Mouse (Mus musculus): ENCODE results near the gene Rrp36. TPM values are rescaled to one million over a fixed set of nuclear protein-coding genes. Genes with fewer than 3 reads are reported as not detected.

Gene Rrp36
- polyA plus RNA-seq, 1 experiment from 2014 or later, result 51.8 TPM

DNA sequence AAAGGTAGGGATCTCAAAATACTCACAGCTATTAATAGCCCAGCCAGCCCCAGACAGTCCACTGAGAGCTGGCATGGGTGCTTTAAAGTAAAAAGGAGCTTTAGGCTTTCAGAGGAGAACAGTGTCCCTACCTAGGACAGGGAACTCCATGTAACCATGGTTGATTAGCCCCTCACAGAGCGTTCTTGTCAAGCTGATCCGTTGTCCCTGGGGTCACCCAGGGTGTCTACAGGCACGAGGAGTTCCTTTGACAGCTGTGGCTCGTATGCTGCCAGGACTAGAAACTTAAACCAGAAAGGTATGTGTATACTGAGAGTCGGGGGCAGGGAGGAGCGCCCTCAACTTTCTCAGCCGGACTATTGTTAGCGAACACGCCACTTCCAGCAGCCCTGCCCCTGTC lies 4.8 kb upstream of the Rrp36 start:
- Histone ChIP-seq H3K27ac (ENCODE audit: low read length) (no peak overlapping the region), H3K4me2 (ENCODE audit: low read length) (peak overlapping the region; percentile 77; the same call in 1 of the 2 replicates), H3K36me3 (ENCODE audit: control insufficient read depth, insufficient read depth, low read length) (peaks cover 31% of the 10 kb centered on the region), H3K4me1 (ENCODE audit: control insufficient read depth, insufficient read depth, low read length) (peaks cover 32% of the 10 kb centered on the region), H3K9ac (ENCODE audit: low read depth, low read length) (no peak overlapping the region), H3K9me3 (replicated peaks; ENCODE audit: control insufficient read depth, low read length, poor library complexity, severe bottlenecking) (no peaks in the 10 kb centered on the region), H3K27me3 (ENCODE audit: control insufficient read depth, insufficient read depth, low read depth, low read length) (no peaks in the 10 kb centered on the region), H3K4me3 (ENCODE audit: low read depth, low read length) (no peak overlapping the region)
- ATAC-seq, result no peak
- WGBS, result 66% methylated on average over 9 of the region's 9 CpGs

DNA sequence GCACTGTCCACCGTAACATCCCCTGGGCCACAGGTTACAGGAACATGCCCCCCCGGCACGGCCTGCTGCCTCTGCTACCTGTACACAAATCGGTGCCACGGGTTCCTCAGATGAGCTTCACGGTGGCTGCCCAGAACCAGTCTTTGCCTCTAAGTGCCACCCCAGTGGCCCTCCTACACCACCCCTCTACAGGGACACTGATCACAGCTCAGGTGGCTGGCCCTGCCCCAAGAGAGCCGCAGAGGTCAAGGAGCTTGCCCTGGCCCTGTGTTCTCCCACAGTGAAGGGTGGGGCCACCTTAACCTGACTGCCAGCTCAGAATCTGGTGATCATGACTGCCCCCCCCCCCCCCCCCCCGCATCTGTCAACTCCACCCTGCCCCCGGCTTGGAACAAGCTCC lies 4.3 kb upstream of the Rrp36 start, which contains the start of gene Mea1:
Mea1 (plus strand) TSS at position 378 of the 400 bp plus-strand sequence.
- no peaks in the 10 kb centered on the region for H3K9me3 ChIP-seq (replicated peaks; ENCODE audit: control insufficient read depth, low read length, poor library complexity, severe bottlenecking)
- ATAC-seq, result no peak
- WGBS, result 88% methylated on average over 8 of the region's 9 CpGs
- H3K27me3 ChIP-seq (ENCODE audit: control insufficient read depth, insufficient read depth, low read depth, low read length), result no peaks in the 10 kb centered on the region
- H3K4me1 ChIP-seq (ENCODE audit: control insufficient read depth, insufficient read depth, low read length), result peaks cover 35% of the 10 kb centered on the region
- H3K36me3 ChIP-seq (ENCODE audit: control insufficient read depth, insufficient read depth, low read length), result peaks cover 26% of the 10 kb centered on the region
- peak within 1 kb of the TSS; percentile 75 for H3K4me3 ChIP-seq (ENCODE audit: low read depth, low read length)
- H3K4me2 ChIP-seq (ENCODE audit: low read length), result peak within 1 kb of the TSS; percentile 77
- H3K27ac ChIP-seq (ENCODE audit: low read length), result no peak within 1 kb of the TSS
- peak within 1 kb of the TSS; percentile 82 for H3K9ac ChIP-seq (ENCODE audit: low read depth, low read length)

DNA sequence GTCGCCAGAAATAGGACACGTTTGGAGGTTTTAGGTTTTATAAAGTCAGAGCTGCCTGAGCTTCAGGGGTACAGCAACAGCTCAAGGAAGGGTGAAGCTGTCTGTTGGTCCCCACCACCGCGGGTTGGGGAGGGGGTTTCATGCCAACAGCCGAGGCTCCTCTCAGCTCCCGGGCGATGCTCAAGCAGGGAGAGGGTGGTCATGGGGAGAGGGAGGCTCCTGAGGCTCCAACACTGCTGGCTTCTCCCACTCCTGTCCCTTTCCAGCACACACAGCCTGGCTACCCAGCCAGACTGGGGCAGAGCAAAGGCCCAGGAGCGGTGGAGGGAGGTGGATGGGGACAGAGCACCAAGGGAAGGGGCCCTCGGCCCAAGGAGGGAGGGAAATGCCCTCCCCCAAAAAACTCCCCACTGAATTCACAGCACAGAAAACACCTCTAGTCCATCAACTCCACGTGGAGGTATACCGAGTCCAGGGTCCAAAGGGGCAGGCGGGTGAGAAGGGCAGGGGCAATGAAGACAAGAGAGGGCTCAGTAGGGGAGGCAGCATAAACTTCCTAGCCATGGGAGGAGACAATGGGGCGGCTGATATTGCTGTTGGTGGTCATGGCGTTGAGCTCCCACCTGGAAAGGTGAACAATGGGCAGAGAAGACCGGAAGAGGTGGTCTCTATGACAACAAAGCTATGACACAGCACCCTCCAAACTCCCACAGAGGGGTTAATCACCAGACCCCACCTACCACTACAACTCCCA lies 555 bp upstream of the Rrp36 start:
- Histone ChIP-seq H3K36me3 (ENCODE audit: control insufficient read depth, insufficient read depth, low read length) (peaks cover 27% of the 10 kb centered on the region), H3K9ac (ENCODE audit: low read depth, low read length) (peak overlapping the region; percentile 60), H3K4me1 (ENCODE audit: control insufficient read depth, insufficient read depth, low read length) (peaks cover 32% of the 10 kb centered on the region), H3K9me3 (replicated peaks; ENCODE audit: control insufficient read depth, low read length, poor library complexity, severe bottlenecking) (no peaks in the 10 kb centered on the region), H3K4me2 (ENCODE audit: low read length) (peak overlapping the region; percentile 89), H3K27me3 (ENCODE audit: control insufficient read depth, insufficient read depth, low read depth, low read length) (no peaks in the 10 kb centered on the region), H3K27ac (ENCODE audit: low read length) (peak overlapping the region; percentile 72), H3K4me3 (ENCODE audit: low read depth, low read length) (peak overlapping the region; percentile 88)
- WGBS, result 17% methylated on average over 14 of the region's 15 CpGs
- peak; percentile 46 for ATAC-seq

GRCm38 (mm10) chr17:46669911-46670310 lies 4.2 kb downstream of the Rrp36 start:
- H3K27me3 ChIP-seq (ENCODE audit: control insufficient read depth, insufficient read depth, low read depth, low read length), result no peaks in the 10 kb centered on the region
- no peak overlapping the region for H3K27ac ChIP-seq (ENCODE audit: low read length)
- no peak overlapping the region for H3K4me3 ChIP-seq (ENCODE audit: low read depth, low read length)
- peaks cover 18% of the 10 kb centered on the region for H3K4me1 ChIP-seq (ENCODE audit: control insufficient read depth, insufficient read depth, low read length)
- WGBS, result 98% methylated on average over 10 of the region's 10 CpGs
- H3K9ac ChIP-seq (ENCODE audit: low read depth, low read length), result no peak overlapping the region
- peaks cover 31% of the 10 kb centered on the region for H3K36me3 ChIP-seq (ENCODE audit: control insufficient read depth, insufficient read depth, low read length)
- no peak for ATAC-seq
- no peaks in the 10 kb centered on the region for H3K9me3 ChIP-seq (replicated peaks; ENCODE audit: control insufficient read depth, low read length, poor library complexity, severe bottlenecking)
- no peak overlapping the region for H3K4me2 ChIP-seq (ENCODE audit: low read length)

DNA sequence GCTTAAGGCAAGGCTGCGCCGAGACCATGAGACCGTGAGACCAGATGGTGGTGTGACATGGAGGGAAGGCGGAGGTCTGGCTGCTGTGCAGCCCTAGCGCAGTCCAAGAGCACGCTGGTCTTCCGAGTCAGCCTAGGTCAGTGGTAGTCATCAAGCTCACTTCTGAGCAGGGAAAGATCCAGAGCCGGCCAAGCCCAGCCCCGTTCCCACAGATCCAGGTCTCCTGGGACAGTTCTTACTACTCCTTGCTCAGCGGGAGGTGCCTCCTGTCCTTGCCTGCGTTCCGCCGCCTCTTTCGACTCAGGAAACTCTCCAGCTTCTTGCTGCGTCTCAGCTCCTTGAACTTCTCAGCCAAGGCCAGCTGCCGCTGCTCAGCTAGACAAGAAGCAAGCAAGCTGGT lies 6.4 kb downstream of the Rrp36 start:
- Histone ChIP-seq H3K4me1 (ENCODE audit: control insufficient read depth, insufficient read depth, low read length) (peaks cover under 1% of the 10 kb centered on the region), H3K4me3 (ENCODE audit: low read depth, low read length) (no peak overlapping the region), H3K27ac (ENCODE audit: low read length) (no peak overlapping the region), H3K36me3 (ENCODE audit: control insufficient read depth, insufficient read depth, low read length) (peaks cover 46% of the 10 kb centered on the region), H3K9ac (ENCODE audit: low read depth, low read length) (no peak overlapping the region), H3K9me3 (replicated peaks; ENCODE audit: control insufficient read depth, low read length, poor library complexity, severe bottlenecking) (no peaks in the 10 kb centered on the region), H3K4me2 (ENCODE audit: low read length) (no peak overlapping the region), H3K27me3 (ENCODE audit: control insufficient read depth, insufficient read depth, low read depth, low read length) (no peaks in the 10 kb centered on the region)
- ATAC-seq, result no peak
- WGBS, result 95% methylated on average over 16 of the region's 16 CpGs

GRCm38 (mm10) chr17:46662730-46663129 lies 11.4 kb downstream of the Rrp36 start:
- no peaks in the 10 kb centered on the region for H3K27me3 ChIP-seq (ENCODE audit: control insufficient read depth, insufficient read depth, low read depth, low read length)
- H3K27ac ChIP-seq (ENCODE audit: low read length), result no peak overlapping the region
- H3K9ac ChIP-seq (ENCODE audit: low read depth, low read length), result no peak overlapping the region
- no peak overlapping the region for H3K4me2 ChIP-seq (ENCODE audit: low read length)
- H3K4me3 ChIP-seq (ENCODE audit: low read depth, low read length), result no peak overlapping the region
- H3K4me1 ChIP-seq (ENCODE audit: control insufficient read depth, insufficient read depth, low read length), result no peaks in the 10 kb centered on the region
- H3K36me3 ChIP-seq (ENCODE audit: control insufficient read depth, insufficient read depth, low read length), result peaks cover 63% of the 10 kb centered on the region
- ATAC-seq, result no peak
- no peaks in the 10 kb centered on the region for H3K9me3 ChIP-seq (replicated peaks; ENCODE audit: control insufficient read depth, low read length, poor library complexity, severe bottlenecking)
- 95% methylated on average over 5 of the region's 5 CpGs for WGBS

DNA sequence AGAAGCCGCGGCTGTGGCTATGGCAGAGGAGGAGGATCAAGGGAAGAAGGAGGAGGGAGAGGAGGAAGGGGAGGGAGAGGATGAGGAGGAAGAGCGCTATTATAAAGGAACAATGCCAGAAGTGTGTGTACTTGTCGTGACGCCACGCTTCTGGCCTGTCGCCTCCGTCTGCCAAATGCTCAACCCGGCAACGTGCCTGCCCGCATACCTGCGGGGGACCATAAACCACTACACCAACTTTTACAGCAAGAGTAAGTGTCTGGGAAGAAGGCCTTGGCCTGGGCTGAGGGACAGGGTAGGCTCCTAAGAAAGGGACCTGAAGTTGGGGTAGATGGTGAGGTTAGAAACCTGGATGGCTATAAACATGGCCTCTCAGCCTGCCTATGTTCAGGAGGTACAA lies 12.2 kb downstream of the Rrp36 start:
- Histone ChIP-seq H3K4me2 (ENCODE audit: low read length) (no peak overlapping the region), H3K4me3 (ENCODE audit: low read depth, low read length) (no peak overlapping the region), H3K27ac (ENCODE audit: low read length) (no peak overlapping the region), H3K27me3 (ENCODE audit: control insufficient read depth, insufficient read depth, low read depth, low read length) (no peaks in the 10 kb centered on the region), H3K4me1 (ENCODE audit: control insufficient read depth, insufficient read depth, low read length) (no peaks in the 10 kb centered on the region), H3K36me3 (ENCODE audit: control insufficient read depth, insufficient read depth, low read length) (peaks cover 66% of the 10 kb centered on the region), H3K9me3 (replicated peaks; ENCODE audit: control insufficient read depth, low read length, poor library complexity, severe bottlenecking) (no peaks in the 10 kb centered on the region), H3K9ac (ENCODE audit: low read depth, low read length) (no peak overlapping the region)
- ATAC-seq, result no peak
- WGBS, result 92% methylated on average over 12 of the region's 12 CpGs

- peaks cover 64% of the 10 kb centered on the region for H3K36me3 ChIP-seq (ENCODE audit: control insufficient read depth, insufficient read depth, low read length)
- WGBS, result 93% methylated on average over 9 of the region's 9 CpGs
- no peak overlapping the region for H3K27ac ChIP-seq (ENCODE audit: low read length)
- no peak overlapping the region for H3K9ac ChIP-seq (ENCODE audit: low read depth, low read length)
- H3K27me3 ChIP-seq (ENCODE audit: control insufficient read depth, insufficient read depth, low read depth, low read length), result no peaks in the 10 kb centered on the region
- H3K4me2 ChIP-seq (ENCODE audit: low read length), result no peak overlapping the region
- no peaks in the 10 kb centered on the region for H3K4me1 ChIP-seq (ENCODE audit: control insufficient read depth, insufficient read depth, low read length)
- no peaks in the 10 kb centered on the region for H3K9me3 ChIP-seq (replicated peaks; ENCODE audit: control insufficient read depth, low read length, poor library complexity, severe bottlenecking)
- H3K4me3 ChIP-seq (ENCODE audit: low read depth, low read length), result no peak overlapping the region
- no peak for ATAC-seq
Measured at GRCm38 (mm10) chr17:46661351-46661750, 12.8 kb downstream of the Rrp36 start.

GRCm38 (mm10) chr17:46656054-46656453 lies 18.1 kb downstream of the Rrp36 start:
- ATAC-seq, result no peak
- WGBS, result 89% methylated on average over 6 of the region's 6 CpGs
- no peaks in the 10 kb centered on the region for H3K9me3 ChIP-seq (replicated peaks; ENCODE audit: control insufficient read depth, low read length, poor library complexity, severe bottlenecking)
- no peak overlapping the region for H3K9ac ChIP-seq (ENCODE audit: low read depth, low read length)
- H3K36me3 ChIP-seq (ENCODE audit: control insufficient read depth, insufficient read depth, low read length), result peaks cover 53% of the 10 kb centered on the region
- no peak overlapping the region for H3K4me3 ChIP-seq (ENCODE audit: low read depth, low read length)
- H3K4me2 ChIP-seq (ENCODE audit: low read length), result no peak overlapping the region
- H3K27me3 ChIP-seq (ENCODE audit: control insufficient read depth, insufficient read depth, low read depth, low read length), result no peaks in the 10 kb centered on the region
- peaks cover 14% of the 10 kb centered on the region for H3K4me1 ChIP-seq (ENCODE audit: control insufficient read depth, insufficient read depth, low read length)
- no peak overlapping the region for H3K27ac ChIP-seq (ENCODE audit: low read length)
